Mouse (Mus musculus) cerebellum, adult 2 months (tissue): ENCODE measurements at regions not wholly inside any gene's neighbourhood (a gene's known extent, or its start where the extent isn't known, plus 50 kb on each side); places are given as distances from the start of the nearest gene placed in this dataset.

Source experiments
- DNase-seq, 2 experiments: peaks; one replicate each; pipeline ENCODE4 v3.0.0; 2021
- H3K27ac ChIP-seq: fragments of 200-500 bp; 2 replicates; pipeline ENCODE4 v1.5.1; 2012; ENCODE audit warnings: low read length, control low read depth, inconsistent platforms; ENCODE audit not compliant: insufficient read depth
- H3K27me3 ChIP-seq: fragments of 200-500 bp; 2 replicates; pipeline ENCODE4 v1.6.1; 2012; ENCODE audit warnings: inconsistent platforms, mild to moderate bottlenecking, low read length, moderate library complexity; ENCODE audit not compliant: control insufficient read depth, insufficient read depth
- H3K4me1 ChIP-seq: fragments of 200-500 bp; 2 replicates; pipeline ENCODE4 v1.6.1; 2011; ENCODE audit warnings: low read length; ENCODE audit not compliant: control insufficient read depth, insufficient read depth
- H3K4me3 ChIP-seq: fragments of 200-500 bp; replicated peaks from 2 replicates; pipeline ENCODE3; 2011; ENCODE audit warnings: mild to moderate bottlenecking, low read depth, low read length, control low read depth; ENCODE audit not compliant: insufficient read depth
- CTCF ChIP-seq: fragments of 200-500 bp; IDR thresholded peaks from 2 replicates; pipeline ENCODE4 v1.5.1; 2011; ENCODE audit warnings: low read depth, mild to moderate bottlenecking, control low read depth, low read length, moderate library complexity, borderline replicate concordance; ENCODE audit not compliant: insufficient read depth
- WGBS: fragments of 180-500 bp; shearing (Covaris S2); methylation state at CpG from one replicate; pipeline ENCODE4 v1.1.7; 2018; 5-methylcytosine and 5-hydroxymethylcytosine counted together

- no peak overlapping the region for H3K27ac ChIP-seq
- WGBS: 45% methylated on average over 3 of the region's 3 CpGs
- no peaks in the 10 kb centered on the region for H3K27me3 ChIP-seq
- no peak for DNase-seq
- H3K4me3 ChIP-seq: no peak overlapping the region
- H3K4me1 ChIP-seq: no peaks in the 10 kb centered on the region
- no peak for TF ChIP-seq CTCF
Measured at GRCm38 (mm10) chr1:189458421-189458820, 56.3 kb upstream of the Kcnk2 start.
